Mouse (Mus musculus): ENCODE measurements at regions not wholly inside any gene's neighbourhood (a gene's known extent, or its start where the extent isn't known, plus 50 kb on each side); places are given as distances from the start of the nearest gene placed in this dataset.

GRCm38 (mm10) chr13:90364518-90365027, 275.2 kb upstream of the Xrcc4 start:
- no peak for TF ChIP-seq POLR2A (IDR thresholded peaks at IDR 0.05; ENCODE audit: low read depth, low read length)
- no peak for TF ChIP-seq CTCF (IDR thresholded peaks at IDR 0.05; ENCODE audit: borderline replicate concordance, insufficient read depth, low read length)

Measured in embryonic fibroblast, embryonic 13.5 days (primary cell).